Mouse (Mus musculus): ENCODE results near the gene Ace2. TPM values are rescaled to one million over a fixed set of nuclear protein-coding genes. Genes with fewer than 3 reads are reported as not detected.

Gene Ace2
- total RNA-seq, 2 experiments from 2014 or later = 1.4 to 1.8 TPM

DNA sequence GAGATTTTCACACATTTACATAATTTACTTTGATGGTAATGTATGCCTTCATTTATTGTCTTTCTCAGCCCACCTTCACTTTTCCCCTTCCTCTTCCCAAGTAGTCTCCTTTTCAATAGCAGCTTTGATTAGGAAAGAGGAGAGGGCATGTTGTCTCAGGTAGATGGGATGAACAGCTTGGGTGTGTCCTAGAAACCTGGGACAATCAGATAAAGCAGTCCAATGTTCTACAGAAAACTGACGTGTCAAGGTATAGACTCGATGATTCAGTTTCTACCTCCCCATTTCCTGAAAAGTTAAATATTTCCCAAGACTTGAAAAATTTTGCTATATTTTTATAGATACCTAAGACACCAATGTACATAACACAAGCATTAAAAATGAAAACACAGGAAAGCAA, 39.7 kb downstream of the Ace2 start:
- no peak for DNase-seq (ENCODE audit: low spot score in 2 of 2)

DNA sequence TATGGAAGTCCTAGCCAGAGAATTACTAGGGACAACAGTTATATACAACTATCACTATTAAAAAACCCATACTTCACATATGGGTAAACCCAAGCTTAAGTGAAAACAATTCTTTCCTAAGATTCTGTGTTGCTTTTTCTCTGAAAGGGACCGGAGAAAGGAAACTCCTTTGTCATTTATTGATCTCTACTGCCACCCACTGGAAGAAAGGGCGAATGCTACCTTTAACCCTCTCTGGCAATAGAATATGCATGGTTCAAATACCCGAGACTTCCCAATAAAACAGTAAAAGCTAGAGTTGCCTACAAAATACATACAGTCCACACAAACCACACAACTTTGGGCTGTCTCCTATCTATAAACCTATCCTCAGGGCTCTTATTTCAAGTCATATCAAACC, 40.6 kb downstream of the Ace2 start:
- DNase-seq (ENCODE audit: low spot score in 2 of 2) = peak; percentile 21 to 68

DNA sequence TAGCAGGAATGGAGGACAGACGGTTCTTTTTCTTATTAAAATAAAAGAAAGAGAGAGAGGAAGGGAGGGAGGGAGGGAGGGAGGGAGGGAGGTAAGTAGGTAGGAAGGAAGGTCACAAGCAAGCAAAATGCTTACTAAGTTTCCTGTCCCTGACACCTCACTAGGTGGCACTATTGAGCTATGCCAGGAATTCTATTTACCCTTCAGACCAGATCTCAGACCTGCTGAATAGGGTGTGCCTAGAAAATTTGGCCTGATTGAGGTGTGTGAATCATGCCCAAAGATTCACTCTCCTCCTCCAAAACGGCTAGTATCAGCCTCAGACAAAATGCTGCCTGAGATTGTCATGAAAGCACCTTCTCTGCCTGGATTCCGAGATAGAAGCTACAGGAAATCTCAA, 44.7 kb downstream of the Ace2 start:
- peak; percentile 21 to 43 for DNase-seq (ENCODE audit: low spot score in 2 of 2)

DNA sequence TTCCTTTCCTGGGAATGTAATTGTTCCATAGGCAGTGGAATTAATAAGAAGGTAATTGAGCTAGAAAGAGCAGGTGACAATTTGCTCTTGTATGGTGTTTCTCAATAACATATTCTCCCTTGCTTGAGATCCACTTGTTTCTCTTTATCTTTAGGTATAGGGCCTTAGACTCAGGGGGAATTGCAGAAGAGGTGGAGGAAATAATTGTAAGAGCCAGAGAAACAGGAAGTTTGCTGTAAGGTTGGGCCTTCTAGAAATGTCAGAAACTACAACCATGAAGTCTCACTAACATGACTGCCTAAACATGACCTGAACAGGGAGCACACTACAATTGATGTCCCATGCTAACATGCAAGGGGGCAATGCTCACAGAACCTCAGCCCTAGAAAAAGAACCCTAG, 50.7 kb downstream of the Ace2 start:
- no peak for DNase-seq (ENCODE audit: low spot score in 2 of 2)

DNA sequence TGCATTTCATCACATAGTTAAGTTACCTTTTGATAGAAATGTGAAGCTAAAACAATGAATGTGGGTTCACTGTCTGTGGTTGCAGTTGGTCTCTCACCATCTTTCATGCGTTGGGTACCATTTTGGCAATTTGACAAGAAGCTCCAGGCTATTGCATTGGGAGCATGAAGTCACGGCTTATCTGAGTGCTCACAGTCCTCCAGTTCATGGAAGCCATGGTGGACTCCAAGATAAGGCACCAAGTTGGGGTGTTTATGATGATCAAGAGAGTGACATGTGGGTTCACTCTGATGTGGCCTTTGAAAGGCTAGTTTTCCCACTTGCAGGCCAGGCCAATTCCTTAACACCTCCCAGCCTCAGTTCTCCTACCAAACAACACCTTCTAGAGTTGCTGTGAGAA, 58.5 kb downstream of the Ace2 start:
- DNase-seq (ENCODE audit: low spot score in 2 of 2) = no peak

DNA sequence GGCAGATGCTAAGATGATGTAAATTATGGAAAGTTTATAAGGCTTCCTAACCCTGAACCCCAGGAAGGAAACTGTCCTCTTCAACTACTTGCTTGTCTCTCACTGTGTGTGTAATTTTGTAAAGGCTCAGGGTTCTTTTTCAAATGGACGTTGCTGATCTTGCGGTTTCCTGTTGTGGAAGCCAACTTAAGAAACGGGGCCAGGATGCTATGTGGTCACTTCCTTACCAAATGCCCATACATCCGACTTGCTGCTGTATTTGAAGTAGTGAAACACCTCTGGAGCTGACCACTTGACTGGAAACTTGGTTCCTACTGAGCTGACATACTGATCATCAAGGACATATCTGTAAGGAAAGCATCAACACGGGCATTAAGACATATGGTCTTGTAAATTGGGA, 61.4 kb downstream of the Ace2 start:
- DNase-seq (ENCODE audit: low spot score in 2 of 2) = no peak

DNA sequence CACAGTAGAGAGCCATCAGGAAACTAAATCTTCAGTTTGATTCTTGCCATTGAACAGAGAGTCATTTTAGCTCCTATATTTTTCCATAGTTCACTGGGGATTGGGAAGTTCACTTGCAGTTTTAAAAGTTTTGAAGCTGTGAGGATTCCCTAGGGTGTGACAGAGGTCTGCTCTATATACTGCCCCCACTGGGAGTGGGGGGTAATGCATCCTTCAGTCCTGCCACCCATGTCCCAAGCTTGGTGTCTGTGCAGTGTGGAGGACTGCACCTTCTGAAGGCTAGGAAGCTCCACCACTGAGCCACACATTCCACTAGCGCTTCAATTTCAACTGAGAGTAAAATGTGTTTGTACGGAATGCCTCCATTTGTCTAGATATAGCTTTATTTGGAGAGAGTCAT, 82.9 kb downstream of the Ace2 start:
- no peak for DNase-seq (ENCODE audit: low spot score in 2 of 2)

DNA sequence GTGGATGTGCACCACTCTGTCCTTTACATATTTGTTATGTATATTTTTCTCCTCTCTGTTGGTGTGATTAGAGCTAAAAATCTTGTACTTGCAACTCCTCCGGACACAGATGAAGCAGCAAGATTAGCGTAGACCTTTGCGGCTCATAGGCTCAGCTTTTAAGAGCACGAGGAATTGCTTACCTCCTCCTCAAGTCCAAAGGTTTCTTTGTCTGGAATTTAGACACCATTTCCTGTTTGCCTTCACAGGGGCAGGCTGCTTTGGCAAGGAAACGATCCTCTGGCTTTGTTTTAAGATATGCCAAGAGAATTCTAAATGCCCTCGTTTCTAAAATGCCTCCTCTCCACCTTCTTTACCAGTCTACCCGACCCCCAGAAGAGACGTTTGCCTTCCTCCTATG, 94.2 kb downstream of the Ace2 start:
- DNase-seq (ENCODE audit: low spot score in 2 of 2) = no peak

Other genes starting within 250 kb of the Ace2 start
- 10 to 100 TPM; 39.9 to 41.8 TPM for gene Ap1s2, start 230.3 kb upstream of the Ace2 start, total RNA-seq (2021)
- gene Zrsr2, start 180.7 kb upstream of the Ace2 start, total RNA-seq (2021) = 10 to 100 TPM; 41.1 to 52.1 TPM
- 1 to 10 TPM; 3.0 to 3.6 TPM for gene Car5b, start 111.3 kb upstream of the Ace2 start, total RNA-seq (2021)
- gene Siah1b, start 62.8 kb upstream of the Ace2 start, total RNA-seq (2021) = 10 to 100 TPM; 10.5 to 13.6 TPM
- gene Cltrn, start 50.5 kb upstream of the Ace2 start, total RNA-seq (2021) = not detected
- 1 to 10 TPM; 1.0 to 1.4 TPM for gene Bmx, start 118.9 kb downstream of the Ace2 start, total RNA-seq (2021)
- gene Pir, start 130.0 kb downstream of the Ace2 start, total RNA-seq (2021) = 1 to 10 TPM; 3.2 to 5.3 TPM
- gene Vegfd, start 234.0 kb downstream of the Ace2 start, total RNA-seq (2021) = 1 to 10 TPM; 2.7 to 2.9 TPM